Mouse (Mus musculus) embryo, embryonic 9.5 days (tissue): ENCODE results near the gene Esrrg.

ENCODE experiments used
- DNase-seq: peaks from one replicate; pipeline ENCODE4 v3.0.0-alpha.2; 2017; ENCODE audit errors: extremely low spot score

The Esrrg gene

DNA sequence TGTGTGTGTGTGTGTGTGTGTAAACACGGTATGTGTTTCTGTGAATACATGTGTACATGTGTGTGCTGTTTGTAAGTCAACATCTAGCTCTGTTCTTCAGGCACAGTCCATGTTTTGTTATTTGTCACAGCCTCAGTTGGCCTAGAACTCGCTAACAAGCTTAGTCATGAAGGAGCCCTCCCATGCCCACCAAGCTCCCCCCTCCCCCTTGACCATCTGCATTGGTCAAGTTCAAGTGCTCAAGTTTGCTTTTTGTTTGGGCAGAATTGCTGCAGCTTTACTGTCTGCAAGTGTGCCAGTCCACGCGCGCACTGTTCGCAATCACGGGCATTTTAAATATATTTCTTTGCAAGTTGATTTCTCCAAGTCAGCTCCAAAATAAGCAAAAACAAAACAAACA, 298.8 kb downstream of the Esrrg start:
- DNase-seq, result no peak

DNA sequence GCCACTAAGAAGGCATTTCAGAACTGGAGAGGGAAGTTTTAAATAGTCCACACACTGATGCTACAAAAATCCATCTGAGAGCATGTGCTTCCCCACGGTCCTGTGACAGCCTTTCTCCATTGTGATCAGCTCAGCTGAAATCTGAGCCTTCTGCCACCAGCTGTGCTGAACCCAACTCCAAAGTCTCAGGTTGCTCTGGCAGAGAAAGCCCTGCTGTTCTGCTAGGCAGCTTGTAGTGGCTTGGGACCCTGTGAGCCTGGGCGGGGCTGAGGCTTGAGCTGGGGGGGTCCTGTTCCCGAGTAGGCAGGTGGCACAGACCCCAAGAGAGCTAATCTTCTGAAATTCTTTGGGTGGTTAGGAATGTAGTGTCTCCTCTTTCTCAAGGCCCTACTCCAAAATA, 299.3 kb downstream of the Esrrg start:
- DNase-seq, result peak; percentile 60

DNA sequence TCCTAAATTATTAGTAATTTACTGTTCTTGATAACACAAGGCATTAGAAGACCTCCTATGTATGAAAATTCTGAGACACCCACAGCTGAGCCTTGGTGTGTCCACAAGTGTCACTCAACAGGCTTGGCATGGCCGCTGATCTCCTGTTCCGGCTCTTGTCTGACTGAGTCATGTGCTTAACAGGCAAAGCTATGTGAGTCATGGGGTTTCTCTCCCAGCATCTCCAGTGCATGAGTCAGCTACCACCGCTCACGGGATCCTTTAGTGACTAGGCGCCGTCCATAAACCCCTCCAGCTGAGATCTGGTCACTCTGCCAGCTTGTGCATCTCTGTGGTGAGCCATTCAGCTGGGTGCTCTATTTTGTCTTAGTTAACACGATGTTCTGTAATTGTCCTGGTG, 302.1 kb downstream of the Esrrg start:
- DNase-seq, result no peak

DNA sequence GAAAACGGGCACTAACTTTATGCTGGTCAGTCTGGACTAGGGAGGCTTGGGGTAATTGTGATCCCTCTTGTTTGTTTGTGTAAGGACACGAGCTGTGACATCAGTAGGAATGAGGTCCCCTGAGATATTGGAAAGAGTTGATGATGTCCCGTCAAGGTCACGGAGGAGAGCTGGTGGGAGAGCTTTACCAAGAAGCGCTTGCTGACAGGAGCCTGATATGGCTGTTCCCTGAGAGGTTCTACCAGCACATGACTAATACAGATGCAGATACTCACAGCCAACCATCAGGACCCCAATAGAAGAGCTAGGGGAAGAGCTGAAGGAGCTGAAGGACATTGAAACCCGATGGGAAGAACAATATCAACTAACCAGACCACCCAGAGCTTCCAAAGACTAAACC, 302.6 kb downstream of the Esrrg start:
- DNase-seq, result no peak

DNA sequence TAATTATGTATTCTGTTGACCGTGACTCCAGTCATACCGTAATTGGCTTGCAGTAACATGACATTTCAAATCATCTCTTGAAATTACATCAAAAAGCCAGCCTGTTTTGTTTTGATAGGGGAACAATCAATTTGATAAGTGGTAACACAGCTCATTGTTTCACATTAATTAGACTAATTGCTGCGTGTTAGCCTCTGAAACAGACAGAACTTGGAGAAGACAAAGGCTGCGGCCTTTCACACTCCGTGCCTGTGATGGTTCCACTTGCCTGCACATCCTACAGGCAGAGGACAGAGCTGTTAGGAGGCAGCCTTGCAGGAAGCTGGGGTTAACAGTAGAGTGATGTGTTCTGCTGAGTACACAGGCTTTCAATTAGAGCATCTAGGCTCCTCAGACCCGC, 309.7 kb downstream of the Esrrg start:
- DNase-seq, result no peak

DNA sequence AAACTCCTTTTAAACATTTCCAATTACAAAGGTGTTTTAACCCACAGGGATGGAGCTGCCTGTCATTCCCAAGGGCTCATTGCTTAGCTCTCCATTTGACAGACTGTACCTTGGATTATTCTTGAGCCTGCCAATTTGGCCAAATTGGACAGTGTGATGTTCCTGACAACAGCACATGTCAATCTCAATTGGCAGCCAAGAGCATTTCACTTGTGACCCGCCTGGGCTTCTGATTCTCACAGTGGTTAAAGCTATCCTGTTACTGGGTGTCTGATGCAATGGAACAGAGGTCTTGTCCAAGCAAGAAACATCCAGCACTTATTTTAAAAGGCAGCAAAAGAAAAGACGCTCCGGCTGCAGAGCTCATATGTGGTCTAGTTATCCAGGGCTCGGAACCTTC, 310.3 kb downstream of the Esrrg start:
- no peak for DNase-seq

DNA sequence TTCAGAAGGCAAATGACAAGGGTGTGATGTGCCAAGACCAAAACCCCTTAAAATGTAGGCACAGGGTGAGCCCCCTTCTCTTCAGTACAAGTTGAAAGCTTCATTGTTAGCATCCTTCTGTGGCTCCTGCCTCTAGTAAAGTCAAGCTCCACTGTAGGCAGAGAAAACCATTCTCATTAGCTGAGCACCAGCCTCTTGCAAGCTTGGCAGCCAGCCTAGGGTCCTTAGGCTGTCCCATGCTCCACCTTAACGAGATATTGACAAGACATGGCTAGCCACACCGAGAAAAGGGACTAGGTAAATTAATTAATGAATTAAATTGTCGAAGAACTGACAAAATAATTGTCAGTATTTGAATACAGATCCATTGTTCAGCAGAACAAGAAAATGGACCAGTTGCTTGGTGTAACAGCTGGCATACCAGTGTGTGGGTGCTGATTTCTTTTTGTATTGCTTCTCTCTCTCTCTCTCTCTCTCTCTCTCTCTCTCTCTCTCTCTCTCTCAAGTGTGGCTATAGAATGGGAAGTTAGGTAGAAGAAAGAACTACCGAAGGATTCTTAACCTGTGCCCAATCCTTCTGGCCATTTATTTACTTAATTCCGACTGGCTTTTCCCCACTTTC, 311.7 kb downstream of the Esrrg start:
- no peak for DNase-seq

DNA sequence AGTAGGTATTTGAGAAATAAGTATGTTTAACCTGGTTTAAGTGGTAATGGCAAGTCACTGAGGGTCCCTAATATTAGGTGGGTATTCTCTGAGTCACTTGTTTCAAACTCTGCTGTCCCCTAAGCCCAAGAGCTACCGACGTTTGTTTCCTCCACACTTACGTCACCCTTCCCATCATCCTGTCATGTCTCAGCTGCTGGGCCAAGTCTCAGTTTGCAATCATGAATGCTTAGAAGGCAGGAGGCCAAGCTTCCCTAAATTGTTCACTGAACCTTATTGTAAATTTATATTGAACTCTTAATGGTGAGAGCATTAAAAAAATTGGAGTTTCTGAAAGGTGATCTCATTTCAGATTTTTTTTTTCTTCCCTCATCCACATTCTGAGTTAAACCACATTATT, 322.6 kb downstream of the Esrrg start:
- no peak for DNase-seq

DNA sequence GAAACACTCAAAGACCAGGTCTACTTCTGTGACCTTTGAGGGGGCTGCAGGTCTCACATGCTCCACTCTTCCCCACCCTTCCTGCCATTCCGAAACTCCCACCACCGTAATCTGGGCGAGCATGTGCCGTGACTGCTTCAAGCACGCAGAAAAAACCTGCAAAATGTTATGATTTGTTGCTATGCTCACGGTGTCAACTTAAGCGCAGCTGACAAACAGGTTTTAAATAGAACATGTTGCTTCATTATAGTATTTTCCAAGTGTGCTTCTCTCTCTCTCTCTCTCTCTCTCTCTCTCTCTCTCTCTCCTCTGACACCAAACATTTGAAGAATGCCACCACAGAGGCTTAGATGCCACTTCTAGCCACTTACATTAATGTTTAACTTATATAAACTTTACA, 330.1 kb downstream of the Esrrg start:
- no peak for DNase-seq

DNA sequence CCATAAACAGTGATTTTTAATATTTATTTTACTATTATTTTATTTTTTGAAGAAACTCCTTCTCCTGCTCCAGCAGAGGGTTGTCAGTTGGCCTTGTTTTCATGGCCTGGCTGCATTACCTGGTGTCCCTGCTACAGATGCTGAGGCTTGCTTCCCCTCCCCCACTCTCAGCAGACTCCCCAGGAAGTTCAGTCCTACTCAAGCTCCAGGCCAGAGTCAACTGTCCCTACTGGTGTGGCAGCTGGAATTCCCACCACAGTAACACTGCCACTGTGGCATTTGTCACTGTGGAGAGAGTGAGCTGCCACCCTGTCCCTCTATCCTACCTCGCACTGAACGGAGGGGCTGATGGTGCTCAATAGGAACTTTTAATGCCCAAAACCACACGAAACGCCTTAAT, 330.5 kb downstream of the Esrrg start:
- DNase-seq, result no peak

DNA sequence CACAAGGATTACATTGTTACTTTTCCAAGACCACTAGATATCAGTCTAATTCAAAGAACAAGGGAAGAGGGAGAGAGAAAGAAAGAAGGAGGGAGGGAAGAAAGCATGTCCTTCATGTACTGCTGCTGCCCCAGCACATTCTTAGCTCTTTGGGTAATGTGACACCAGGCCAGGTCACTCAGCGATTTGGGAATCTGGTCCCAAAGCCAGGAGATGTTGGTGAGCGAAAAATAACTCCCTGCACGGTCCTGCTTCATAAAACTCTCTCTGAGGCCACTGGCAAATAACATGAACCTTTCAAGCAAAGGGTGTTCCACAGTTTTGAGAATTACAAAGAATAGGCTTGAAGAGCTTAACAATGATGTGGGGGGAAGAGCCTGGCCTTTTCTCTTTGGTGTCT, 342.9 kb downstream of the Esrrg start:
- no peak for DNase-seq

DNA sequence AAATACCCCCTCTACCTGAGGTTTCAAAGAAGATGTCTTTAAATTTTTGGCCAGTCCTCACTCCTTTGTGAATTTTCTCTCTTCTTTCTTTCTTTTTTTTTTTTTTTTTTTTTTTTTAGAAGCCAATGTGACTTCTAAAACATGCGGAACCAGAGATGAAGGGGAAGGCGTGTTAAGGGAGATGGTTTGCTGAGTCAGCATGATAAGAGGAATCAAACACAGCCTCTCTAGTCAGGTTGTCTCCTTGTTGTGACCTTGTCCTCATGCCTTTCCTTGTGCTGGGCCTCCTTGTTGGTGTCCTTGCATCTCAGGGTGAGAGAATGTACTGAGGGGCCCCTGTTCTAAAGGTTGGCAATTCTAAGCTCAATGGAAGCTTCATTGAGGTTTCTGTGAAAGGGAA, 348.1 kb downstream of the Esrrg start:
- no peak for DNase-seq

DNA sequence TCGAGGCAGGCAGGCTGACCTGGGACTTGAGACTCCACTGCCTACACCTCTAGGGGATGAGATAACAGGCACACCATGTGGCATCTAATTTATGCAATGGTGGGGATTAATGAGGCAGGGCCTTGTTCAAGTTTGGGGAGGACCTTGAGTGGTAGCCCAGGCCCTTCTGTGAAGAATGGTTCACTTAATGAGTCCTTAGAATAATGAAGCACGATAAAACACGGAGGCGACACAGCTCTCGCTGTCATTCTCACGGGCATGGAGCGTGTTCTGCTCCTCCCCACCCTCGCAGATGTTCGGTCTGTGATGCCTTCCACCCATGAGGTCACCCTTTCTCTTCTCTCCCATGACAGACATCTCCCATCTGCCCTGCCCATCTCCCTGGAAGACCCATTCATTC, 350.6 kb downstream of the Esrrg start:
- no peak for DNase-seq

DNA sequence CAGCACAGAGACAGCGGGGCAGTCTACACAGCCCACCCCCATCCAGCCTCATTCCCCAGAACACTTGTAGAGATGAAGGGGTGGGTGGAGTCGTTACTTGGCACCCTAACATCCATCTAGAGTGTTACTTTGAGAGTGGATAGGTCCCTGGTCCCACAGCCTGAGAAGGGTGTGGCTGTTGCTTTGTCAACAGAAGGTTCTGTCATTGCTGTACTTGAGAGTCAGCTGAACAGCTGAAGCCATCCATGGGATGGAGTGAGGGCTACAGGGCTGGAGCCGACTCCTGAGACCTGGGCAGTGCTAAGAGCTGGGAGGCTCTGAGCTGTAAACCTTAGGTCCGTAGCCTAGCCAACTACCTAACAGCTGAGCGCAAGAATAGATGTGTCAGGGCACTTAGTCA, 352.9 kb downstream of the Esrrg start:
- DNase-seq, result no peak

DNA sequence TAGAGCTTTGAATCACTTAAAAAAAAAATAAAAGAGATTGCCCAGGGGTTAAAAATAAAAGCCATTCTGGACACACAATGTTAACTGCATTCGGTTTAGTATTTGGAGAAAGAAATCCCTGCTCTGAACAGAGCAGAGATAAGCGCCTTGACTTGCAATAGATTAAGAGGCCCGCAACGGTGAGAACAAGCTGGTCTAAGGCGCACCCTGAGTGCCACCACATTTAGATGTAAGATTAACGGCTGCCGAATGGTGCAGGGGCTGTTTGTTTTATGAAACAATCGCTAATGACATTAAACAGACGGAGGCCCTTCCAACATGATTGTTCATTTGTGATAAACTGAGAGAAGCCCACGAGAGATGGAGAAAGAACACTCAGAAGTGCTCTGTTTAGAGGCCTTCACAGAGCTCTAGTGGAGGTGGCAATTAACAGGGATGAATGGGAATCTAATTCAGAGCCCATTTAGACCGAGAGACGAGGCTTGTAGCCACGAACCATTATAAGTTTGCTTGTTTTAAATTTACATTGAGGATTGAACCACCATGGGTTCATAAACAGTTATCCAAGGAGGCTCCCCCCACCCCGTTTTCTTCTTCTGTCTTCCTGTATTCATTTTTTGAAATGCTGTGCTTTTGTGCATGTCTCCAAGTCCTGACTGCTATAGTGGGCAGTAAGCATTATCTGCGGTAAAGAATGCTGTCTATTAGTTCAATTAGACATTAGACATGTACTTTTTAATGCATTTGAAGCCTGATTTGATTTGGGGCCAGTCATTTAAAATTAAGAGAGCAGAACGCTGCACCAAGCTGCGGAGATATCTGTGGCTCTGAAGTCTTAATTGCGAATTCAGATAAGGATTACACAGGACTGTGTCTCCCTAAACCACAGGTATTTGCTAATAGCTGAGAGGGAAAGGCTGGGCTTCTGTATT, 356.5 kb downstream of the Esrrg start:
- peak; percentile 27 for DNase-seq

DNA sequence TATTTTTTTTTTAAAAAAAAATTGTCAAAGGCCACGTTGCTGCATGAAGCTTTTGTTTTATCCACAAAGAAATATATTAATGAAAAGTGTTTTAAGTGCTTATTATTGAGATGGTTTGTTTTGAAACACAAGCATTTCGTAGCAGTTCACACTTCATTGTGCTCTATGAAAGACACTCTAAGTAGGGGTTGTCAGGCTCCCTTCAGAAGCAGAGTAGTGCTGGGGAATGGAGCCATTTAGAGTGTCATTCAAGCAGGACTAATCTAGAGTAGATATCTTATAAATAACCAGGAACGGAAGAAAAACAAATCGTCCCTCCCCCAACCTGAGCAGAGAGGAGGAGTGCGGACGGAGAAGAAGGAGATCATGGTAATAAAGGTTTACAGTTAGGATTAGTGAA, 357.3 kb downstream of the Esrrg start:
- no peak for DNase-seq

DNA sequence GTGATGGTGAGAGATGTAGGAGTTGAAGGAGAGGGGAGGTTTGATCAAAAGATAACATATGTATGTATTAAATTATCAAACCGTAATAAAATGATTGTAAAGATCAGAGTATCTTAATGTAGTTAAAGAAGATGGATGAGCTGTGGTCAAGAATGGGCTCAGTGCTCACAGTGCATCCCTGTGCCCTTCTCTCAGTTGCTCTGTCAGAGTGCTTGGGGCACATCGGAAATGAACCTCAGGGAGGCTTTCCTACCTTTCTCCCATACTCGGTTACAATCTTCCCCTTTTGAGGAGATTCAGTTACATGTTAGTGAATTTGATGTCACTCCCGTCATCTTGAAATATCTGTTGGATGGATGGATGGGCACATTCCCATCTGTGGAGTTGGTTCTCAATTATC, 359.8 kb downstream of the Esrrg start:
- DNase-seq, result no peak

DNA sequence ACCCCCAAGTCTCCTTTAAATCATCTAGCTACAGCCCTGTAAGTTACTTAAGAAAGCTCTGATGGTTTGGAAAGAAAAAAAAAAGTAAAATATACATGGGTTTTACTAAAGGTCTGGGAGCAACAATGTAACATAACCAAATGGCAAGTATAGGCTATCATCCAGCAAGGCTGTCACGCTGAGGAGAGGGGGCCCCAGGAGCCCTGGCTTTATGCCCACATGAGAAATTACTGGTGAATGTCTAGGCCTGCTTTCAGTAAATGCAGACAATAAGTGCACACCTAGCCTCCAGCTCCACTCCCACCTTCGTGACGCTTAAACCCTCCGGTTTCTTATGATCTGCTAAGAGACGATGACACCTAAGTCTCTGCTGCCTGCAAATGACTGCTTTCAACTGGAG, 360.9 kb downstream of the Esrrg start:
- no peak for DNase-seq

DNA sequence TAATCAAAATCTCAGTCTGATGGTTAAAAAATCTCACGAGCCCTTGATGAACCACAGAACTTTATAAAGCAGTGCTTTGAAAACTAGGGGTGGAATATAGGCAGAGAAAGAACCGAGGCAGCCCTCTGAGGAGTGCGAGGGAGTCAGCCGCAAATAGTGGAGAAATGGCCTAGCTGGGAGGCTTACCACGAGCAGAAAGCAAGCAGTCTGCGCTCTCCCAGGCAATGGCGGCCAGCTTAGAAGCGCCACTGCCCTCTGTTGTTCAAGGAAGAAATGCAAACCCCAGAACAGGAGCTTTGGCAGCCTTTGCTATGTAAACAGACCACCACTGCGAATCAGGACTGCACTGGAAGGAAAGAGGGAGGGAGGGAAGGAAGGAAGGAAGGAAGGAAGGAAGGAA, 365.8 kb downstream of the Esrrg start:
- DNase-seq, result peak; percentile 56

DNA sequence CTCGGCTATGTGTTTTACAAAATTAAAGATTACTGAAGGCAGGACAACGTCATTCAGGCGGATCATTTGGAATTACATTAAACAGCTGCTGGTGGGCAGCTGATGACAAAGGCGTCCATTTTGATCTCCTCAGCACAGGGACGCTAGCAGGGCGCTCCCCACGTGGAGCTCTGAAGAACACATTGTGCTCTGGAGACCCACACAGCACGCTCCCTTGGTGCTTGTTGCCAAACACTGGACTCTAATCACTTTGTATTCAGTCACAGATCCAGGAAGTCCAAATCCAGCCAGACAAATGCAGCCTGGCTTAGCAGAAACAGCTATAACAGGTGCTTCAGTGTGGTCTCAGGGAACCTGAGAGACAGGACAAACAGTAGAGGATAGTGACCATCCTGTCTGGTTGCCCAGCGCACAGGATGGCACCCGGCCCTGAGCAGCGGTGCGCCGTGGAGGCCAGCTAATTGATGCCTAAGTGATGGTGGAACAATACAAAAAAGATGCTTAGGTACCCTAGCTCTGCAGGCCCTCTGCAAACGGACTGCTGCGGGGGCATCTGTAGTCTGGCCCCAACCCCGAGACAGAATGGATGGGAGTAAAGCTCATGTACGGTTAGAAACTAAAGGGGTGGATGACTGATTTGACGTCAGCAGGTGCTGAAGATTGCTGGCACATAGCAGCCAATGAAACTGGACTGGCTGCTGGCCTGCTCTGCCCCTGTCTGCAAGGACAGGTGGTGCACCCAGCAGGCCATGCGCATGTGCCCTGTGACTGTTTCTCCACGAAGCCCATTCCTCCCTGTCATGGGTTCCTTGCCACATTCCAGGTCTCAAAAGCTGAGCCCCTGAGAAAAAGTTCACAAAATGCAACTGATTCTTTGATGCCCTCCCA, 367.1 kb downstream of the Esrrg start:
- no peak for DNase-seq

DNA sequence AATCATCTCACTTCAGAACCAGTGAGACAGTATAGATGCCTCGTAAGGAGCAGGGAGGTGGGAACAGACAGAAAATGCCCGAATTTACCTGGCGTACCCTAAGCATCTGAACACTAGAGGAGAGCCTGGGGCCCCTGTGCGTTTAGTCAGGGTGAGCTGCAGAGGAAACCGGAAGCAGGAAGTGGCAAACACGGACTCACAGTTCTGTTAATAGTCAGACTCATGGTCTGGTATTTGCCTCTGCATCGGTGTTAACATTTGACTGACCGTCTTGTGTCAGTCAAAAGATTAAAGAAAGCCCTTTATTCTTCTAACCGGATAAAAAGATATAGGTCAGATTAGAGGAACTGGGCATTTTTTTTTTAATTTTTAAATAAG, 367.8 kb downstream of the Esrrg start:
- DNase-seq, result no peak

DNA sequence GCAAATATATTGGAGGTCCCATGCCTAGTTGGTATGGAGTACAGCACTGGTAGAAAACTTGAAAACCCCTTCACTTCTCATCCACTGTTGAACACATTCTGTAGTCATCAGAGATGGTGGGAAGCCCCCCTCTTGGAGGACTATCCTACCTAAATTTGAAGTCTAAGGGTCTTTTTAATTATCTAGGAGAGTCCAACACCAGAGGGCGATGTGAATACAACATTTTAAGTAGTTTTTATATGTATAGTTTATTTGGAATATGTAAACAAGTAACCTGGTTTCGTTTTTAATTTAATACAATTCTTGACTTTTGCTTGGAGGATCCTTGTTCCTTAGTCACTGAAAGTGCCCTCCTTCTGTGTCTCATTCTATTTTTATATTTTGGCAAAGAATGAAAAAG, 372.4 kb downstream of the Esrrg start:
- DNase-seq, result no peak

DNA sequence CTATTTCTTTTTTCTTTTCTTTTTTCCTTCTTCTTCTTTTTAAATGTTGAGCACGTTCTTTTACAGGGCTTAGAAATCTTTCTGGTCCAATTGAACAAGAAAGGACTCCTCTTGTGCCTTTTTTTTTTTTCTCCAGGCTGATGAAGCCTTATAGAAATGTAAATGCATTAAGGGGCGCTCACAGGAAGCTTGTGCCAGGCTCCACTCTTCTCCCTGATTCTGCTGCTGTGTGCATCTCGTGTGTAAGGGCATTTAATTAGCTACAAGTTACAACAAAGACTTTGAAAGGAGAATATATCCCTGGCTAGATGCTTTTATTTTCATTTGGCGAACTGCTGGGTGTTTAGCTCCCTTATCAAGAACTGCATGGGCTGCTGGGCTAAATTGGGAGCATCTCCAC, 374.6 kb downstream of the Esrrg start:
- DNase-seq, result no peak
